Mouse (Mus musculus) liver, embryonic 14.5 days (tissue): Measurements from ENCODE around the gene Zfp365. TPM values are rescaled to one million over a fixed set of nuclear protein-coding genes. Genes with fewer than 3 reads are reported as not detected.

Source experiments
- ATAC-seq: fragments of 200-750 bp; cut with Nextera tagmentation; 2 replicates; pipeline ENCODE4 v1.8.0; 2017; ENCODE audit warnings: moderate number of reproducible peaks, mild to moderate bottlenecking, moderate library complexity; ENCODE audit not compliant: insufficient read depth
- DNase-seq, 3 experiments: peaks; one replicate each; pipeline ENCODE4 v3.0.0-alpha.2; 2012 to 2013; ENCODE audit warnings: low read depth in 3 of 3, low spot score in 3 of 3
- H3K27ac ChIP-seq: fragments of 300-500 bp; sonication (generic); 2 replicates; pipeline ENCODE4 v1.5.1; 2014; ENCODE audit warnings: moderate library complexity, mild to moderate bottlenecking, control low read depth, inconsistent platforms
- H3K27me3 ChIP-seq: fragments of 300-500 bp; sonication (generic); 2 replicates; pipeline ENCODE4 v1.6.1; 2014; ENCODE audit warnings: mild to moderate bottlenecking, low read length, moderate library complexity; ENCODE audit not compliant: control insufficient read depth, insufficient read depth
- H3K36me3 ChIP-seq: fragments of 300-500 bp; sonication (generic); replicated peaks from 2 replicates; pipeline ENCODE4 v1.6.1; 2014; ENCODE audit warnings: low read depth; ENCODE audit not compliant: control insufficient read depth, insufficient read depth
- H3K4me1 ChIP-seq, 2 experiments: fragments of 200-500 bp in 1 of 2; fragments of 300-500 bp in 1 of 2; sonication (generic) in 1 of 2; replicated peaks; 2 replicates each; pipeline ENCODE4 v1.6.1; 2012 to 2014; ENCODE audit warnings: antibody characterized with exemption in 1 of 2, inconsistent platforms in 1 of 2, low read length in 1 of 2; ENCODE audit not compliant: control insufficient read depth in 2 of 2, insufficient read depth in 2 of 2
- H3K4me2 ChIP-seq: fragments of 300-500 bp; sonication (generic); 2 replicates; pipeline ENCODE4 v1.6.1; 2014; ENCODE audit warnings: low read depth, mild to moderate bottlenecking, control low read depth, moderate library complexity
- H3K4me3 ChIP-seq, 2 experiments: fragments of 200-500 bp in 1 of 2; fragments of 300-500 bp in 1 of 2; sonication (generic) in 1 of 2; 2 replicates each; pipeline ENCODE4 v1.5.1; 2012 to 2014; ENCODE audit warnings: low read depth in 2 of 2, low read length in 2 of 2, mild to moderate bottlenecking in 2 of 2, control low read depth in 1 of 2, inconsistent platforms in 1 of 2, moderate library complexity in 1 of 2; ENCODE audit not compliant: insufficient read depth in 1 of 2
- H3K9ac ChIP-seq: fragments of 300-500 bp; sonication (generic); replicated peaks from 2 replicates; pipeline ENCODE4 v1.6.1; 2014; ENCODE audit warnings: mild to moderate bottlenecking, control low read depth, moderate library complexity
- H3K9me3 ChIP-seq: fragments of 300-500 bp; sonication (generic); 2 replicates; pipeline ENCODE4 v1.6.1; 2016; ENCODE audit warnings: low read length, mixed read lengths; ENCODE audit not compliant: control insufficient read depth
- CTCF ChIP-seq: IDR thresholded peaks from 2 replicates; pipeline ENCODE4 v1.5.1; 2016; ENCODE audit warnings: antibody characterized with exemption, low read depth, control low read depth
- EP300 ChIP-seq: IDR thresholded peaks from 2 replicates; pipeline ENCODE4 v1.6.1; 2016; ENCODE audit warnings: antibody characterized with exemption, low read depth
- WGBS: fragments of 180-500 bp; shearing (Covaris S2); extraction: QIAGEN DNeasy Blood & Tissue Kit; methylation state at CpG from one replicate; pipeline ENCODE4 v1.1.7; 2014; ENCODE audit not compliant: insufficient replicate concordance; 5-methylcytosine and 5-hydroxymethylcytosine counted together
- polyA plus RNA-seq, 2 experiments: library from polyadenylated mRNA; depleted of rRNA in 1 of 2; stranded (reverse) in 1 of 2; unstranded in 1 of 2; fragments of >200 nt; fragmentation: Nextera tagmentation in 1 of 2; extraction: Ambion mirVana in 1 of 2; gene quantifications; 2 replicates each; pipeline versions ENCODE4 v1.2.1 to v1.2.3; 2012 to 2014

Gene Zfp365
- 0.01 and 0.03 TPM in 2 replicates for polyA plus RNA-seq (2012; rRNA removed)
- polyA plus RNA-seq (2014; fragmentation: Nextera tagmentation; extraction: Ambion mirVana): 0.03 TPM in 1 of 2 replicates, not detected in the other

DNA sequence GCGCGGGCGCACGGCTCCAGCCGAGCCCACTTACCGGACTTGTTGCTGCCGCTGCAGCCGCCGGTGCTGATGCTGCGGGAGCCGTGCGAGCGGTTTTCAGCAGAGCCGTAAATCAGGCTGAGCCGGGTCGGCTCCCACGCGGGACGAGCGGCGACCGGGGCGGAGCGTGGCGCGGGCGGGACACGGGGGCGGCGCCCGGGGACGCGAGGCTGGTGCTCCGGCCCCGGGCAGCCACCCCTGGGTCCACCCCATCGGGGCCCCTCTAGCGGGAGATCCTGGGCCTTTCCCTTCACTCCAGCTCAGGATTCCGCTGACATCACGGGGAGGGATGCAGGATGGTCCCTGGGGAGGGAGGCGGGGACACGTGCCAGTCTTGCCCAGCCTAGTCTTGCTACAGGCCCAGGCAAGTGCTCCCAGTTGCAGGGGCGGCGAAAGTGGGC is at the start of gene Zfp365:
Zfp365 (minus strand) TSS at position 326 of the 440 bp plus-strand sequence.
- DNase-seq: no peak
- no peak for TF ChIP-seq EP300
- TF ChIP-seq CTCF: no peak
- peak within 1 kb of the TSS; percentile 5 to 35 for H3K4me3 ChIP-seq
- H3K27ac ChIP-seq: no peak within 1 kb of the TSS
- WGBS: 2% methylated on average over 43 of the region's 43 CpGs
- no peaks in the 10 kb centered on the region for H3K4me1 ChIP-seq
- no peak within 1 kb of the TSS for H3K9ac ChIP-seq
- H3K4me2 ChIP-seq: peak within 1 kb of the TSS; percentile 53
- H3K36me3 ChIP-seq: no peaks in the 10 kb centered on the region
- peaks cover 9% of the 10 kb centered on the region for H3K27me3 ChIP-seq
- no peak for ATAC-seq
- no peaks in the 10 kb centered on the region for H3K9me3 ChIP-seq

DNA sequence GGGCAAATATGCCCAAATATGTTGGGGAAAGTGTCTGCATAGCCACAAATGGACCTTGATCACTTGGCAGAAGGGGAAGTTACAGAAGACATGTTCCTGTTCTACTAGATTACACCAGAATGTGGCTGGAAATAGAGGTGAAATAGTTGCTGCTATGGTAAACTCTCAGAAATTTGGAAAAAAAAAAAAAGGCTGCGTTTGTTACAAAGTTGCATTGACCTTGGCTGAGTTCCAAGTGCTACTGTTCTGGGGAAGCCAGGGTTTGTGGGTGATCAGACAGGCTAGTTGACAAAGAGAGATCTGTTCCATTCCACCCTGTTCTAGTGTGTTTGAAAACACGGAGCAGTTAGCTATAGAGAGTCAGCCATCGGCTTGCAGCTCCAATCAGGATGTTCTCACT is 47.5 kb upstream of the Zfp365 start:
- Histone ChIP-seq H3K9ac (no peak overlapping the region), H3K27me3 (no peaks in the 10 kb centered on the region), H3K4me2 (no peak overlapping the region), H3K4me1 (0 out of 4 replicates have a peak, but pooled peaks cover 0 to 2% of the 10 kb centered on the region in 2 experiments), H3K9me3 (no peaks in the 10 kb centered on the region), H3K27ac (no peak overlapping the region), H3K4me3 (no peak overlapping the region), H3K36me3 (no peaks in the 10 kb centered on the region)
- DNase-seq (no peak), ATAC-seq (no peak)
- 50% methylated on average over 3 of the region's 3 CpGs for WGBS
- no peak for TF ChIP-seq EP300
- TF ChIP-seq CTCF: no peak

DNA sequence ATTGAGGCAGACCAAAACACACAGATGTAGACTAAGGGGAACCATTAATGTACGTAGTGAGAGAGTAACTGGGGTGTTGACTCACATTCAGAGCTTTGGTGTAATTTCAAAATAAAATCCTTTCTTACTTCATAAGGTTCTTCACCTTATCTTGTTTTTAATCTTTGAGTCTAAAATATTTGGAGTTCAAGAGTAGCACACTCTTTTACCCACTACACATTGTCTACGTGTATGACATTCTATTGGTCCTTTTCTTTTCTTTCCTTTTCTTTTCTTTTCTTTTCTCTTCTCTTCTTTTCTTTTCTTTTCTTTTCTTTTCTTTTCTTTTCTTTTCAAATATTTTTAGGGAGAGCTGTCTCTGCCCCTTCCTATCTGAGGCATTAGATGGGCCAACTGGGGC is 43.5 kb upstream of the Zfp365 start:
- Histone ChIP-seq H3K27me3 (no peaks in the 10 kb centered on the region), H3K27ac (no peak overlapping the region), H3K4me1 (0 out of 4 replicates have a peak, but pooled peaks cover 0 to 2% of the 10 kb centered on the region in 2 experiments), H3K4me2 (no peak overlapping the region), H3K9me3 (no peaks in the 10 kb centered on the region), H3K4me3 (no peak overlapping the region), H3K9ac (no peak overlapping the region), H3K36me3 (no peaks in the 10 kb centered on the region)
- no peak for ATAC-seq
- WGBS: 65% methylated on average over 2 of the region's 2 CpGs
- TF ChIP-seq CTCF (no peak), EP300 (no peak)
- DNase-seq: no peak

DNA sequence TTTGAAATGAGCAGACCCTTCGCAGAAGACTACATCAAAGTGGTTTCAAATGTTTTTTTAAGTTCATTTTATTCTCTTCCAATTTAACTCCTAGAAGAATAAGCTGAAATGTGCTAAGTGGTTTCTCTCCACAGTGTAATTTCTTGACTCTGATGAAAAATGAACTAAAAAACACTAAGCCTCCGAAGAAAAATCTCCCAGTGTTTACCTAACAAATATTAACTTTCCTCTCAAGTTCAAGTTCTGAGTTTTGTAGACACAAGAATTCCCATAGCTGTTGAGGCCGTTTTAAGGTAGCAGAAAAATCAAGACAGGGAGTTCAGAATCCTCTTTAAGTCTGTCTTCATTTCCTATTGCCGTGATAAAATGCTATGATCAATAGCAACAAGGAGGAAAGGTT is 39.2 kb upstream of the Zfp365 start:
- WGBS: 54% methylated on average over 4 of the region's 4 CpGs
- H3K27me3 ChIP-seq: no peaks in the 10 kb centered on the region
- H3K4me1 ChIP-seq: no peaks in the 10 kb centered on the region
- no peak overlapping the region for H3K9ac ChIP-seq
- TF ChIP-seq CTCF: no peak
- no peak for TF ChIP-seq EP300
- no peak for ATAC-seq
- H3K9me3 ChIP-seq: no peaks in the 10 kb centered on the region
- DNase-seq: no peak
- no peak overlapping the region for H3K4me3 ChIP-seq
- no peak overlapping the region for H3K27ac ChIP-seq
- no peak overlapping the region for H3K4me2 ChIP-seq
- H3K36me3 ChIP-seq: no peaks in the 10 kb centered on the region

DNA sequence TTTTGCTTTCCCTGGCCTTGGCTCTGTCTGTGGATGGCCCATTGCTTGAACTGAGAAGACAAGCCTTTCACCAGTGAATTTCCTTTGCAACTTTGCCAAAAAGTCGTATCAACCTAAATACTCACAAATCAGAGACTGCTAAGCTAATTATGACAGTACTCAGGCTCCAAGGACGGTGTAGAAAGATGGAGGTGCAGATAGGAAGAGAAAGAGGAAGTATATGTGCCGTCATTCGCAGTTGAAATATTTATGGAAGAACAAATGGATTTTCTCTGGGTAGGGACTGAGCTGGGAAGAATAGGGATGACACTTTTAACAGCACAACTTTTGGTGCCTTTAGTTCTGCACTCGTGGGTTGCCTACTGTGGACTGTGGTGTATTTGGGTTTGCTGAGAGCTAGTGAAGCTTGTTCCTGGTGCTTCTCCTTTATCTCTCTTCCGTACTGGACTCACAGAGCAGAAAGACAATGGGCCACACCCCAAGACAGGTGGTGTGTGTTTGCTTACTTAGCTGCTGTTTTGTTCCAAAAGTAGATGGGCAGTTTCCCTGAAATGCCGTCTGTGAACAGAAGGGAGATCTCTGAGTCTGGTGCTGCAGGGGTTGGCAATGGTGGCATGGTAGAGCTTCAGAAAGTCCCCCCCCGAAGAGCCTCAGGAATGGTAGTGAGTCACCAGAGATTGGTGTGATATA is 37.7 kb upstream of the Zfp365 start:
- WGBS: 19% methylated on average over 8 of the region's 8 CpGs
- Histone ChIP-seq H3K4me1 (no peaks in the 10 kb centered on the region), H3K4me2 (no peak overlapping the region), H3K27ac (no peak overlapping the region), H3K27me3 (no peaks in the 10 kb centered on the region), H3K36me3 (no peaks in the 10 kb centered on the region), H3K9me3 (no peaks in the 10 kb centered on the region), H3K4me3 (no peak overlapping the region), H3K9ac (no peak overlapping the region)
- ATAC-seq: no peak
- no peak for TF ChIP-seq EP300
- TF ChIP-seq CTCF: no peak
- no peak for DNase-seq
